Mouse (Mus musculus) left cerebral cortex, postnatal 25 days (tissue): Measurements from ENCODE around the gene Kank3. TPM values are rescaled to one million over a fixed set of nuclear protein-coding genes. Genes with fewer than 3 reads are reported as not detected.

Experiments used
- DNase-seq, 2 experiments: peaks; one replicate each; pipeline ENCODE4 v3.0.0; 2022; ENCODE audit warnings: low spot score in 2 of 2, mixed read lengths in 1 of 2
- intact Hi-C: fragments of 180-260 bp; cut with DNase I; formaldehyde crosslinking; loops from one replicate; pipeline ENCODE4 v1.15.1; 2025
- total RNA-seq, 2 experiments: library from RNA; stranded (reverse); gene quantifications; 2 replicates each; pipeline ENCODE4 v1.2.3; 2021

Kank3 gene
- total RNA-seq: 10 to 100 TPM; 37.0 to 39.7 TPM

DNA sequence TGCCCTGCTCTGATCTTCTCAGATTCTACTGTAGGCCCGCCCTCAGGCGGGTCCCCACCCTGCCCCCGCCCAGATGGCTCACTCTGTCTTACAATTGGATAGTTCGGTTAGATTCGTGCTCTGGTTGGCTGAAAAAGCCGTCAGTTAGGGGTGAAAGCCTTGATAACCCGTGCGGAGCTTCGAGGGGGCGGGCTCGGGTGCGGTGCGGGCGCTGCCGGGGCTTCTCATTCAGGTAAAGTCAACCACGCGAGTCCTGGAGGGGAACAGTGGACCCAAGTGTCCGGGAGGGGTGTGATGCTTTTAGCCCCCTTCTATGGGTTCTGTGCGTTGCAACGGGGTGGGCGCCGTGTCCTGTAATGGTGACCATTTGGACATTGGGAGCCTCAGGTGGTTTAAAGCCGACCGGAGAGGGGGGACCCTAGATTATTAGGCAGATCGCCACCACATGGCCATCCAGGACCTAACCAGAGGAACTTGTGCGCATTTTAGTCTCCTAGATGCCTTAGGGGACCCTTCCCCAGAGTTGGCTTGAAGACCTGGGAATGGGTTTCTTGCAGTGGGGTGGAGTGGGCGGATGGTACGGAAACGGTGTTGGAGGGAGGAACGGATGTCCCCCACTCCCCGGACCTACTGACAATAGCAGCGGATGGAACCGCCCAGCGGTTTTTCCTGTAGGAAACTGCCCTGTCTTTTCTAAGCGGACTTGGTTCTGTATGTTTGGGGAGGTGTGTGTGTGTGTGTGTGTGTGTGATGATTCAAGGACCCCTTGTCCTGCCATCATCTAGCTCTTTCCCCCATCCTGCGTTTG, at the start of gene Kank3:
Gene Kank3, plus strand, starts transcription at position 186 of the 808 bp plus-strand sequence.
- DNase-seq: peak; percentile 90 to 97
- intact Hi-C loops: loop anchor here (5.0 kb wide), 1 partner anchor 288 kb away; the partner anchor contains the start of gene Adamts10

DNA sequence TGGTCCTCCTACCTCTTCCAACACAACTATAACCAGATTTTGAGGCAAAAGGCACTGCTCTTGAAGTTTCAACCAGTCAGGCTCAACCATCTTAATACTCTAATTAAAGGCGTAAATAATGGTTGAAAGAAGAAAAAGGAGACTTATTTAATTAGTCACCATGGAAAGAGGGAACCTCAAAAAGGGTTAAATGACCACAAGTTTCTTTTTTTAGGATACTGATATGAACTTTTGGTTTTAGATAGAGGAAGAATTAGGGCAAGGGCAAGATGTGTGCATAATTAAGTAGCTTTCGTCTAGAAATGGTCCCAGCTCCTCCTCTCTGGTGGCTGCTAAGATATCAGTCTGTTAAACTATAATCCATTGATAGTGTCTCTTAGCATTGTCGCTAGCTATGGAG, 43.9 kb upstream of the Kank3 start:
- DNase-seq: no peak
- intact Hi-C loops: no loop called here

DNA sequence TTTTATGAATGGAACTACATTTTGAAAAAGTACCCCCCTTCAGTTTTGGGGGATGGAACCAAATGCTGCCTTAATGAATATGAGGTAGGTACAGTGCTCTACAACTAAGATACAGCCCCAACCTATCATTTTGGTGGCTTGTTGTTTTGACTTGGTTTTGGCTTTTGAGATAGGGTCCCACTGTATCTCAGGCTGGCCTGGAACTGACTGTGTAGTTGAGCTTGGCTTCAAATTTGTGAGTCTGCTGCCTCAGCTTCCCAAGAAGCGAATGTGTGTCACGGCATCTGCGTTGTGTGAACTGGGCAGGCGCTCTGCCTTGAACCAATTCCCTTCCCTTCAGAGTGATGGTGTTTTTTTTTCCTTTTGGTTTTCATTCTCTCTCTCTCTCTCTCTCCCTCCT, 38.7 kb upstream of the Kank3 start:
- intact Hi-C loops: no loop called here
- DNase-seq: no peak

DNA sequence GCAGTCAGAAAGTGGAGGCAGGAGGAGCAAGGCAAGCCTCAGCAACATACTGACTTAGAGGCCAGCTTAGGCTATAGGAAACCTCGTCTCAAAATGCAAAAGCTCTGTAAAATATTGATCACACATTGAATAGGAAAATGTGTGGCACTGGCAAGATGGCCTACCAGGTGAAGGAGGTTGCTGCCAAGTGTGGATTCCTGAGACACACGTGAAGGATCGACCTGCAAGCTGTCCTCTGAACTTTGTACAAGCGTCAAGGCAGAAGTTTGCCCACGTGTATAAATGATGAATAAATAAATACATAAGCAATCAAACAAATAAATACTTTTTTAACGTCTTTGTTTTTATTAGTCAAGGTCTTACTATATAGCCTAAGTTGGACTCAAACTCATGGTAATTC, 36.9 kb upstream of the Kank3 start:
- intact Hi-C loops: no loop called here

DNA sequence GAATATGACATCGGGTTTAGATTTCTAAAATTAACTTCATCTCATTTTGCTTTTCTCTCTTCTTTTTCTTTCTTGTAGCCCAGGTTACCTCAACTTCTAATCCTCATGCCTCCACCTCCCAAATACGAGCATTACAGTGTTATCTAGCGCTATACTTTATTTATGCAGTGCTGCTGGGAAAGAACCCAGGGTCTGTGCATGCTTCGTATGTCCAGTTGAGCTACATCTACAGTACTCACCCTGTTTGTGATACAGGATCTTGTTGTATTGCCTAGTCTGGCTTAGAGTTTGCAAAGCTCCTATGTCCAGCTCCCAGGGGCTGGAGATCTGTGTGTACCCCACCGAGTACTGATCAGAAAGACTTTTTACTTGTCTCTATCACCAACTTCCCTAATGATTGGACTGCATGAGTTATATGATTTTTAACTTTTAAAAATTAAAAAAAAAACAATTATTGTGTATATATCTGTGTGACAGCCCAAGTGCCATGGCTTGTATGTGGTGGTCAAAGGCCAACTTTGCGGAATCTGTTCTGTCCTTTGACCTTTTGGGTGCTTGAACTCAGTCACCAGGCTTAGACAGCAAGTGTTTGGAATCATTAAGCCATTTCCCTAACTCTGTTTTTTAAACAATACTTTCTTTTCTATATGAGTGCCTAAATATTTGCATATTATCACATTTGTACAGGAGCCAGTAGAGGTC, 36.3 kb upstream of the Kank3 start:
- intact Hi-C loops: no loop called here
- no peak for DNase-seq

More for the DNA sequence above, 36.9 kb upstream of the Kank3 start:
- no peak for DNase-seq

DNA sequence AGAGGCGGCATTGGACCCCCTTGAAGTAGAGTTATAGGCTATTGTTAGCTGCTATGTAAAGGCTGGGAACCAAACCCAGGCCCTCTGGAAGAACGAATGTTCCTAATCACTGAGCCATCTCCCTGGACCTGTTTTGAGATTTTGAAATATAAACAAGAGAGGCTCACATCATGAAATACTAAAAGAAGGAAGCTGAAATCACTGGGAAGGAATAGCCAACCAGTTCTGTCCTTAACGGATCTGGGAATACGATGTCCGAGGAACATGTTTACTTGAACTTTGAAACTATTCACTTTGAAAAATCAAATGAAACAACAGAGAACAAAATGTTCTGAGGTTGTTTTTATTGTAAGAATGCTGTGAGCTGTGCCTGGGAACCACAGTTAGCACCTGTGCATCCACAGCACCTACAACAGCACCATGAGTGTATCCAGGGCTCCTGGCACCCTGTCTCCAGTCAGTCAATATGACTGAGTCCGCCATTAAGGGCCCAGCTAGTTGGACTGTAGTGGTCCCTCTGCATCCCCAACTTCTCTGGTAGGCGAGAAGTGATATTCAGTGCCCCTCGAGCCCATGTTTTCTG, 35.7 kb upstream of the Kank3 start:
- no peak for DNase-seq

DNA sequence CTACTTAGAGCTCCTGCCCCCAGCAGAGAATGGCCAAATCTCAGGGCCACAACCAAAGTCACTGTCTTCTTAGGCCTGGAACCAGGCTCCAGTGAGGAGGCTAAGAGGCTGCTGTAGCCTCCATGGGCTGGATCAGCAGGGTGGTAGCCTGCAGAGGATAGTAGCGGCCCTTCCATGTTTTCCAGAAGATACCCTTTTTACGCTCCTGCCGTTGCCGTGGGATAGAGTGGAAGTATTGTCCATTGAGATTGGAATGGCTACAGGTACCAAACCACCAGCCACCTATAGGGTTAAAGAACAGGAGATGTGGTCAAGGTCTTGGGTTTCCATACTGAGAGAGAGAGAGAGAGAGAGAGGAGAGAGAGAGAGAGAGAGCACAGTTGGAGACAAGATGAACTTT, 35.0 kb upstream of the Kank3 start:
- intact Hi-C loops: no loop called here
- DNase-seq: no peak

More for the DNA sequence above, 35.7 kb upstream of the Kank3 start:
- intact Hi-C loops: no loop called here

DNA sequence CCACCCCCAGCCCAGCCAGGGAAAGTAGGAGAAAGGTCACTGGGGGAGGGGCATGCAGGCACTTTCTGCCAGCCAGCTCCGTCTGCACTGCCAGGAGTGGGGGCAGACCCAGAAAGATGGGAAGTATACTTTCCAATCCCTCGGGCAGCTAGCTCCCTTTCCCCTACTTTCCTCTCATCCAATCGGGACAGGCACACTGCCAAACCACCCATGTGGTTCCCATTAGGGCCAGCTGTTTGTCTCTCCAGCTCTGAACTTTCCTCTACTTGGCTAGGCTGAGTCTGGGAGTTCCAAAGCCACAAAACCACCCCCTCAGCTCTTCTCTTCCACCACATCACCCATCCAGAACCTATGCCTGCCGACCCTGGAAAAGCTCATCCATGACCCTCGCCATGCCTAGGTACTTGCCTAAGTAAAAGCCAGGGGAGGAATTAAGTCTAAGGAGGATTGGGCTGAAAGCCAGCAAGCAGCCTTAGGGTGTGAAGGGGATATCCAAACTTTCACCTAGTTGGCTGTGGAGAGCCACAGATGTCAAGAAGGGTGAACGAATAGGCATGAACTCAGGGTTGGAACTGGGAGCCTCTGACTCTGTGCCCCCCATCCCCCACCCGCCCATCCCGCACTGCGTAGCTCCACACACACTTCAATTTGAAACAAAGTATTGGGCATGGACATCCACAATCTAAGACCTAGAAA, 30.9 kb upstream of the Kank3 start:
- DNase-seq: peak; percentile 72 to 83
- intact Hi-C loops: loop anchor here (2.0 kb wide), 1 partner anchor 19 kb away; the partner anchor contains the start of gene Rab11b

DNA sequence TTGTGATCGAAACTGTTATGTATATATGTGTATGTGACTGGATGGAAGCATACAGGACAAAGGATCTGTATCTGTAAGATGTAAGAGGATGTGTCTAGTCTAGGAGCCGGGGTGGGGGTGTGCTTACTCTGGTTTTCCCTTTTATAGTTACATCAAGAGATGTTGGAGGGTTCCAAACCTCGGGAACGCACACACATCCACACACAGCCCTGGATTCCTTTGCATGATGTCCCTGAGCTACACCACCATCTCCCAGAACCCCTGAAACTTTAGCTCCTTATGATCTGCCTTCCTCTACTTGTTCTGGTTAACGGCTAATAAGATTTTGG, 30.4 kb upstream of the Kank3 start:
- no peak for DNase-seq
- intact Hi-C loops: loop anchor here (2.0 kb wide), 1 partner anchor 19 kb away; the partner anchor contains the start of gene Rab11b

DNA sequence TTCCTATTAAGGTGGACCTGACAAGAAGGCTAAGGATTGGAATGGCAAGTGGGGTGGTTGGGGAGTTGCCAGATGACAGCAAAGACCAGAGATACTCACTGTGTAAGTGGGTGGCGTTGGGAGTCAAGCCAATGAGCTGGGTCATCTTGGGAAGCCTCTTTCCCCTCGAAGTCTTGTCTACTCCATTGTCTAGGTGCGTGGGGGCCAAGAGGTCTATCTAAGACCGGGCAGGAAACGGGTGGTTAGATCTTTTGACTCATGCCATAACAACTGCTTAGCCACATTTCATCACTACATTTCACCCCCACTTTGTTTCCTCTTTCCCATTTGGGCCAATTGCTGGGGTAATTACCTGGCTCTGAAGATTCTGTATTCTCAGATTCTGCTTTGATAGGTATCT, 29.9 kb upstream of the Kank3 start:
- intact Hi-C loops: no loop called here
- DNase-seq: no peak

DNA sequence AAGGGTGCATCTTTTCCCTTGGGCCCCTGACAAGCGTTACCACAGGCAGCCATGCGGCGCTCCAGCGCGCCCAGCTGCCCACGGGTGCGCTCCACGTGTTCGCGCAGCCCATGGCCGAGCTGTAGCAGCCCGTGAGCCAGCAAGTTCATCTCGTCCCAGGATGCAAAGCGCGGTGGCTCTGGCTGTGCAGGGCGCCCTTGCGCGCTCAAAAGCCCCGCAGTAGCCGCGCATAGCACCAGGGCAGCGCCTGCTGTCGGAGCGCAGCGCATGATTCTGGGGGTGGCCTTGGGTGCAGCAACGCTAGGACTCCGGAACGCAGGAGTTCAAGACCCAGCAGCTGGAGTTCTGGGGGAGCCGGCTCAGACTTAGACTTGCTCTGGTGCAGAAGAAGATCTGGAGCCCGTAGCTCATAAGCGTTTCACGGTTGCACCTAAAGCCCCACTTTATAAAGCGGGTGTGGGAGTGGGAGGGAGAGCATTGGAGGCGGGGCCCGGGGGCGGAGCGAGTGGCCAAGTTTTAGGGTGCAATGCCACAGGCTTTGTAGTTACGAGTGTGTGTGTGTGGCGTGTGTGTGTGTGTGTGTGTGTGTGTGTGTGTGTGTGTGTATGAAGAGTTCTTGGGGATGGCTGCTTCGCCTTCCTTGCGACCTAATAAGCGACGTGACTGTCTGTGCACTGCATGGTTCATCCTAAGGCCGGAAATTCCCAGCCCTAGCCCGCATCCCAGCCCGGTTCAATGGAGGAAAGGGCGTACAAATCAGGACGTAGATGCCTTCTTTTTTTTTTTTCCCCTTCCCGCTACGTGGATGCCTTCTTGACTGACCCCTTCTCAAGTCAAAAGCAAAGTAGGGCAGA, 29.0 kb upstream of the Kank3 start, which contains the start of gene Angptl4:
Gene Angptl4, minus strand, starts transcription at position 707 of the 854 bp plus-strand sequence.
- peak; percentile 52 to 56 for DNase-seq

DNA sequence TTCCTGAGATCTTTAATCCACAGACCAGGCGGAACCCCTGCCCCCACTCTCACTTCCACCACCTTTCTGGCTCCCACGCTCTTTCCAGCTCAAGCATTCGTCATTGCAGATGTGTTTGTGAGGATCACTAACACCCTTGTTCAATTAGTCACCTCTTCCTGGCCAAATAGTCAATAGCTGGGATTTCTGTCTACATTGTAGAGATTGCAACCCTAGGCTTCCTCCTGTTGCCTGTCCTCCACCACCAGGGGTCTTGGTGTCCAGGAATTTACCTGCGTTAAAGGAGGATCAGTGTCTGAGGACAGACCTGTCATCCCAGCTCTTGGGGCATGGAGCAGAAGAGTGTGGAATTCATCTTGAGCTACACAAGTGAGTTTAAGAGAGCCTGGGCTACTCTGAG, 28.3 kb upstream of the Kank3 start:
- intact Hi-C loops: no loop called here
- no peak for DNase-seq

More for the DNA sequence above, 29.0 kb upstream of the Kank3 start, which contains the start of gene Angptl4:
- intact Hi-C loops: no loop called here

DNA sequence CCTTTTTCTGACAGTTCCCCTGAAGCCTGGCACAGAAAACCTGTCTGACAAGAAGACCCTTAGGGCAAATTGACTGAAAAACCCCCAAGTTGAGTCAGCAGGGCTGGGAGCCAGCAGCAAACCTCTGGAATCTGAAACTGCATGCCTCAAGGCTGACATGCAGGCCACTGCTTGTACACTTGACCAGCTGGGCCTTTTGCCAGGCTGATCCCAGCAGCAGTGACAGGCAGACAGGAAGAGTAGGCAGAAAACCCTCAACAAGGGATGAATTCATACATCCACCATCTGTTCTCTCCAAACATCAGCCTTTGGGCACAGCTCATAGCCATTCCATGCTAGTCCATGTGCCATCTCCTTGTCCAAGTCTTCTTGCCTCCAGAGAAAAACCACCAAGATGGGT, 26.9 kb upstream of the Kank3 start:
- intact Hi-C loops: no loop called here
- peak; percentile 32 to 73 for DNase-seq

DNA sequence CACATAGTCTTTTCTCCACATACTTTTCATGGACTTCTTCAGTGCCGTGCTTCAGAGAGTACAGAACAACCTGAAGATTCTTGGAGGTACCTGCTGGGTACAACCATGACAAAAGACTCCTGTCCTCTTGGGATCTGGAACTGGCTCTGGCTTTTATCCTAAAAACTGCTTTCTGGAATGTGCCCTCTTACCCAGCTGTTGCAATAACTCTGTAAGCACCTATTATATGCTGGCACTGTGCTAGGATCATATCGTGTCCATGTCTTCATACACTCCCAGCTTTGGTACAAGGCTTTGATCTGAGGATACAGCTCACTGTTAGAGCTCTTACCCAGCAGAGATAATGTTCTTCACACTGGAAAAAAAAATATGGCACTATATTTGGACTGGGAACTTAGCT, 25.4 kb upstream of the Kank3 start:
- DNase-seq: no peak
- intact Hi-C loops: no loop called here

DNA sequence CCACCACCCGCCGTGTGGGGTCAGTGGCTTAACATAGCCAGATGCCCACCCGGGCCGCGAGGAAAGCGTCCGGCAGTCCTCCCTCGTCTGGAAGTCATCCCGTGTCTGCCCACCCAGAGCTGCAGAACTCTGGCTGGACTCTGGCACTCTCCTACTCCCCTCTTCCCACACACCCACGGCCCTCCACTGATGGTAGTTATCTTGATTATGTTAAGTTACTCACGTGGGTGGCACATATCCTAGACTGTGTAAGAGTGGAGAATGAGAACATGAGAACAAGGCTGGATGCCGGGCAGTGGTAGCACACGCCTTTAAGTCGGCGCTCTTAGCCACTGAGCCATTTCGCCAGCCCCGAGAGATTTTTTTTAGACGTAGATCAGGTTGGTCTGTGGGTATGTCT, 23.9 kb upstream of the Kank3 start:
- intact Hi-C loops: no loop called here
- DNase-seq: peak in 1 of 2 experiments; percentile 69

DNA sequence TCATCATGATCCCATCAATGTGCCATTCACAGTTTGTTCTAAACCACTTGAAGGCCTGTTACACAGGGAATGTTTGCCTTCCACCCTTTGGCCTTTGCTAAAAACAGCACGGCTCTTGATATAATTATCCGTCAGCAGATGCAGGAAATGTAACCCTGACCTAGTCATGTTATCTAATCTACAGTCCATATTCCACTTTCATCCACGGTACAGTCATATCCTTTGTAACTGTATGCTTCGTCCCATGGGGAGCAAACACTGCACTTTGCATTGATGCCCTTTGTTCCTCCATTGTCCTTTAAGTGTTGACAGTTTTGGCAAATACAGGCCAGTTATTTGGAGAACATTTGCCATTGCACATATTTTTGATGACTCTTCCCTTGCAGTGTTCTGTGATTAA, 21.6 kb upstream of the Kank3 start:
- DNase-seq: no peak
- intact Hi-C loops: no loop called here

DNA sequence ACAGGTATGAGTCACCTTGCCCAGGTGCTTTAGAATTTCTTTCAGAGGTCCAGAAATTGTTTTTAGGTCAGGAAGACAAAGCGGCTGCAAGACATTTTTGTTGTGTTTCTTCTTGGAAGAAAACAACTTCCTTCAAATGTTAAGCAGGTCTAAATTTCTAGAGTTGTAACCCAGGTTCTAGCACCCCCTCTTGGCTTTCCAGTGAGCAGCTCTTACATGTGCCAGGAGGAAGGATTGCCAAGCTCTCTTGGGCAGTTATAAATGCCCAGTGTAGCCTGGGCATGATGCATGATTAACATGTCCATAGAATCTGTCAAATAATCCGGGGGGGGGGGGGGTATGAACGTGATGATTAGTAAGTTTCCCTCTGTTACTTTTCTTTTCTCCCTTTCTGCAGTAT, 12.0 kb upstream of the Kank3 start:
- DNase-seq: peak in 1 of 2 experiments; percentile 25
- intact Hi-C loops: no loop called here

DNA sequence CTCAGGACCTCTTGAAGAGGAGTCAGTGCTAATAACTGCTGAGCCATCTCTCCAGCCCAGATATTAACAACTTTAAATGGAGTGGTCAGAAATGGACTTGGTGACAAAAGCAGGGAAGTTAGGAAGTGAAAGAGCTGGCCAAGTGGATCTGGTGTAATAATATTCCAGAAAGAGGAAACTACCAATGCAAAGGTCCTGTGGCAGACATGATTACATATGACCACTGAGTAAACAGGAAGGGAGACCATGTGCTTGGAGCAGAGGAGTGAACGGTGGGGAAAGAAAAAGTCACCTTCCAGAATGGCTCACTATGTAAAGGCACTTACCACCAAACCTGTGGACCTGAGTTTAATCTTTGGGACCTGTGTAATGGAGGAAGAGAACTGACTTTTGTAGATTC, 11.0 kb upstream of the Kank3 start:
- no peak for DNase-seq
- intact Hi-C loops: no loop called here

DNA sequence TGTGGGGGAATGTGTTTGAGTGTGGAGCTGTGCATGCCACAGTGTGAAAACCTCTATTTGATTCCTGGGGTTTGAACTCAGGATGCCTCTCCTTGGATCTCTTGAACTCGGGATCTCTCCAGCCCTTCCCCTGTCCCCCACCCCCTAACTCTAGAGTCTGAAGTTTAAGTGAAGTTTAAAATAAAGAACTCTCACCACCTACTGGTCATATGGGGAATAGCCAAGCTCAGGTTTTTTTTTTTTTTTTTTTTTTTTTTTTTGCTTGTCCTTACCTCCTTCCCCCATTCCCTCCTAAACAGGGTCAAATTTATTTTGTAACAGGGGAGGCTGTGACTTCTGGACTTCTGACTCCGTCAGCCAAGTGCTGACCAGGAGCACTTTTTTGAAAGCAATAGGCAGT, 8.1 kb upstream of the Kank3 start:
- DNase-seq: no peak
- intact Hi-C loops: loop anchor here (5.0 kb wide), 2 partner anchors 50 to 75 kb away; no protein-coding TSS in a partner anchor
